Mouse (Mus musculus) telencephalon, adult 2 months (tissue): Measurements from ENCODE around the gene Hecw1.
"Not testable (repeated sequence)": the region's sequence is repeated elsewhere in the genome, so short reads cannot be mapped to it uniquely, and the experiment has no call there.

Experiments used
- DNase-seq: peaks from one replicate; pipeline ENCODE4 v3.0.0-alpha.2; 2011; ENCODE audit warnings: low read depth, low spot score

The Hecw1 gene

DNA sequence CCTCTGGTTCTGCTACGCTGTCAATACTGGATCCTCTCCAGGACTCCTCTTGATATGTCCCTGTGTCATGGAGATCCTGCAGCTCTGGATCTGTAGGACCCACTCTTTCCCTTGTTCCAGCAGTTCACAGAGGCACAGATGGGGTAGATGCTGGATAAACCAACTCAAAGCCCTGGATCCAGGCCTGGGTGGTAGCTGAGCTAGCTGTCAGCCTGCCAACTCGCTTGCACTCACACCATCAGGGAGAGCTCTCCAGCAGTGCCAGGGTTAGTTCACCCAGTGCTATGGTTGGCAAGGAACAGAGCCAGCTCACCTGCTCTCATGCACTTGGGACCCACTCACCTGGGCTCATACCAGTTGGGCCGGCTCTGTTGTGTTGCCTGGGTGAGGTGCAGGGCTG, 157.5 kb downstream of the Hecw1 start:
- no peak for DNase-seq

DNA sequence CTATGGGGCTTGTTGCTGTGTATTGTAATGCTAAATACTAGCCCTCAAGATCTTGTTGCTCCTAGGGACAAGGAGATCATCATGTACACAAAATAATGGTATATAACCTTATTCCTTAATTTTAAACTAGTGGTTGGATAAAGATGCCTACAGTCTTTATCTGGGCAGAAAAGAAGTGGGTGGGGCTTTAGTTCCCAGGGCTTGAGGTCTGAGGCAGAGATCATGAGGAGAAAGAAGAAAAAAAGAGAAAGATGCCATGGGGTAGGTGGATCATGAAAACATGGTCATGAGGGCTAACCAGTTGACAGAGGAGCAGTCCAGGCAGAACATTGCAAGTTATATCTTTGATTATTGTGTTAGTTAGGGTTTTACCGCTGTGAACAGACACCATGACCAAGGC, 195.8 kb downstream of the Hecw1 start:
- no peak for DNase-seq

DNA sequence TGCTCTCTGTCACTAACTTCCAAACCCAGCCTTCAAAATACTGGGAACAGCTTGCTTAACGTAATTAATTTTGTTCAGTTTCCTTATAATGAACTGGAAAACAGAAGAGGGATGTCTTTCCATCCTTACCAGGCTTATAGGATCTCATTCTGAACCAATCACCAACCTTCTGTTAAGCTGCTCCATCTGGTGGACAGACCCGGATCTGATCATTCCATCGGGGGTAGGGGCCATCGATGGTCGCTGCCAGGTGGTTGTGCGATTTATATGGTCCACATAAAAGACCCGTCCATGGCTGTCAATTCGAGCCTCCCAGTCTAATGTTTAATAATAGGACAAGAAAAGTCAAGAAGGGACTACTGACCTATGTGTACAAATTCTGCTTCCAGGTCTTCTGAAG, 216.4 kb downstream of the Hecw1 start:
- no peak for DNase-seq

DNA sequence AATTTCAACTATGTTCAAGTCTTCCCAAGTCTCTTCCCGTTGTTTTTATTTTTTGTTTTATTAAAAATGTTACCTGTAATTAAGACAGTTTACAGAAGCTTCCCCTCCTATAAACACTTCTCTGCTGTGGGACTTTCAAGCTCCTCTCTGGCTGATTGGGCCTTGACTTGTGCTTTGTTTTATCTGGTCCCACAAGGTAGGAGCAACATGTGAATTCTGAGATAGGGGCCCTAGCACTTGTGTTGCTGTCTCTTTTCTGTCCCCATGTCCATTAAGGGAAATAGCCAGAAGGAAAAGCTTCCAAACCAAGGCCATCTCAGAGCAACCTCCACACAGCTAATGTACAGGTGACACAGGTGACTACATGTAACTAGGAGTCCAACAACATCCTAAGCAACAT, 218.9 kb downstream of the Hecw1 start:
- no peak for DNase-seq

DNA sequence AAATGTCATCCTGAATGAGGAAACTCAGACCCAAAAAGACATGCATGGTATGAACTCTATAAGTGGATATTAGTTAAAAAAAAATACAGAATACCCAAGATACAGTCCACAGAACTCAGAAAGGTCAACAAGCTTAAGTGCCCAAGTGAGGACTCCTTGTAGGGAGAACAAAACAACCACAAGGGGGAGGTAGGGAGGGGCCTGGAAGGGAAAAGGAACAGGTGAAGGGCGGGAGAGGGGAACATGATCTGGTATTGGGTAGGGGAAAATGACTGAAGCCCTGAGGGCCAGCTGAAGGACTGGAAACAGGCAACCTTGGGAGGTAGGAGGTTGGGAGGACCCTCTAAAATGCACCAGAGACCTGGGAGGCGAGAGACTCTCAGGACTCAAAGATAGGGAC, 220.1 kb downstream of the Hecw1 start:
- DNase-seq = no peak

DNA sequence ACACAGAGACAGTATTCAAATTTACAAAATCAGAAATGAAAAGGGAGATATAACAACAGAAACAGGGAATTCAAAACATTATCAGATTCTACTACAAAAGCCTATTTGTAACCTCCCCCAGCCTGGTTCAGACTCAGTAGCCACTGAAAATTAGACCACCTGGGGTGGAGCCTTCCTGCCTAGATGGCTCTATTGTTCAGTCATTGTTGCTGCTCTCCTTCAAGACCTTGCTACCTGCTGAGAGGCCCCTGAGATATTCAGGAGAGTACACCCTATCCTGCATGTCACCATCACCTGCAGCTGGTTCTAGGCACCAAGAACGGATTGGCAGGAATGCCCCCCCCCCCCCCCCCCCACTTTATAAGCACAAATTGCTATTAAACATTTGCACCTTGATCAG, 233.0 kb downstream of the Hecw1 start:
- no peak for DNase-seq

DNA sequence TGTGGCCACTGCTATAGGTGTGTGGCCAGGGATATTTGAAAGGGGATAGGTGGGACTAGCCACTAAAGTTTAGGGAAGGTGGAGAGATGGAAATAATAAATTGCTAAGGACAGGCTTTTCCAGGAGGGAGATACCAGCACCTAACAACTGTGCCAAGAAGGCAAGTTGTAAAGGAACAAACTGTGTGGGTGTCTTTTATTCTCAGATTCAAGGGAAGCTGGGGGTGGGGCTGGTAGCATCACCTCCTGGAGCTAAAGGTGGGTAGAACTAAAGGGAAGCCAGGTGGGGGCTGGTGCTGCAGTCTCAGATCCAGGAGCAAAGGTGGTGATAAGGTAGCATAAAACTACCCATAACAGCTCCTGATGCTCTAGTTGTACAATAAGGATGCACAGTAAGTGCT, 251.6 kb downstream of the Hecw1 start:
- DNase-seq = peak; percentile 45

DNA sequence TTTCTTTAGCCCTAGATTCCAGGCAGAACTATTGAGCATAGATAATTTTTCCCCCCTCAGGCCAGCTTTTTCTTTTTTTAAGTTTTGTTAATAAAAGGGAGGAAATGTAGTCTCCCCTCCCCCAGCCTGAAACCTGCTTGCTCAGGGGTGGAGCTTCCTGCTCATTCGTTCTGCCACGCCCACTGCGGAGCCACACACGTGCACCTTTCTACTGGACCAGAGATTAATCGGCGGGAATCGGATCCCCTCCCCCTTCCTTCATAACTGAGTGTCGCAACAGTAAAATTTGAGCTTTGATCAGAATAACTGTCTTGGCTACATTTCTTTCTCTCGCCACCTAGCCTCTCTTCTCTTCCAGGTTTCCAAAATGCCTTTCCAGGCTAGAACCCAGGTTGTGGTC, 262.1 kb downstream of the Hecw1 start:
- not testable (repeated sequence) for DNase-seq

DNA sequence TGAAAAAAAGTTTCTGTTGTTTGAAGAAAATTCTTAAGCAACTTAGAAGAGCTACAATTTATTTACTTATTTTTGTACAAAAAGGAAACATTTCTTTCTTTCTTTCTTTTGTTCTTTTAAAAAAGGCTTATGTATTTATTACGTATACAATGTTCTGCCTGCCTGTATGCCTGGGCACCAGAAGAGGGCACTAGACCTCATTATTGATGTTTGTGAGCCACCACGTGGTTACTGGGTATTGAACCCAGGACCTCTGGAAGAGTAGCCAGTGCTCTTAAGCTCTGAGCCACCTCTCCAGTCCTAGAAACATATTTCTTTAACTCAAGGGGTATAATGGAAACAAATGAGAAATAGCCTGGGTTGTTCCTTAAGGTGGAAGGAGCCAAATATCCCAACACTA, 277.1 kb downstream of the Hecw1 start:
- DNase-seq = no peak

DNA sequence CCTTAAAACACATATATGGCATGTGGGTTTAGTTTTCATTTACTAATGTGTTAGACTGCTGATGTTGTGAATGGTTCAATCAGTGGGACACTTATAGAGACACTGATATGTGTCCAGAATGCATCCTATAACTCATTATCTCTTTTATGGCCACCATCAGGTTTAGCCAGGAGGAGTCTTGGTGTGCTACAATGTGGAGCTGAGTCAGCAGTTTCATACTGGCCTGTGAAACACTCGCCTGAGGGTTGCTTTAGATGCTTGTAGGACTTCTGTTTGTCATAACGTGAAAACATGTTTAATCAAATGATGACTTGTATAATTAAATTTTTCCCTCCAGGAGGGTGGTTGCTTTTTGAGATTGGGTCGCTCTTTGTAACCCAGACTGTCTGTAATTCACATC, 343.4 kb downstream of the Hecw1 start:
- DNase-seq = no peak

DNA sequence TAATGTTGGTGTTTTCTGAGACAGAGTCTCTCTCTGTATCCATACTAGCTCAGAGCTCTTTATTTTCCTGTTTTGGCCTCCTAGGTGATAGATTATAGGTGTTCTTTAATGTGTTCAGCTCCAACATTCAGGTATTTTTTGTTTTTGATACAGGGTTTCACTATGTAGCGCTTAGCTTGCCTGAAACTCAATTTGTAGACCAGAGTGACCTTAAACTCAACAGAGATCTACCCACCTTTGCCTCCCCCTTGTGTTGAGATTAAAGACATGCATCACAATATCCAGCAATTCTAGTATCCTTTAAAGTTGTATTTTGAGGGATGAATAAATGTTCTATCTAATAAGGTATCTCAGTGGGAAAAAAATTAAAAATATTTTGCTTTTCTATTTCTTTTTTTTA, 345.0 kb downstream of the Hecw1 start:
- no peak for DNase-seq
